Mouse (Mus musculus) fat pad, adult 2 months (tissue): ENCODE results near the gene Hdhd5.

Experiments
- DNase-seq: peaks from one replicate; pipeline ENCODE4 v3.0.0-alpha.2; 2011; ENCODE audit warnings: low read depth, low spot score; ENCODE audit errors: extremely low read depth

The Hdhd5 gene

GRCm38 (mm10) chr6:120531020-120531965 lies at the start of gene Hdhd5:
Gene Hdhd5 (minus strand): TSS chr6:120531319.
- DNase-seq = no peak

GRCm38 (mm10) chr6:120580713-120581015 lies 49.5 kb upstream of the Hdhd5 start:
- DNase-seq = no peak

DNA sequence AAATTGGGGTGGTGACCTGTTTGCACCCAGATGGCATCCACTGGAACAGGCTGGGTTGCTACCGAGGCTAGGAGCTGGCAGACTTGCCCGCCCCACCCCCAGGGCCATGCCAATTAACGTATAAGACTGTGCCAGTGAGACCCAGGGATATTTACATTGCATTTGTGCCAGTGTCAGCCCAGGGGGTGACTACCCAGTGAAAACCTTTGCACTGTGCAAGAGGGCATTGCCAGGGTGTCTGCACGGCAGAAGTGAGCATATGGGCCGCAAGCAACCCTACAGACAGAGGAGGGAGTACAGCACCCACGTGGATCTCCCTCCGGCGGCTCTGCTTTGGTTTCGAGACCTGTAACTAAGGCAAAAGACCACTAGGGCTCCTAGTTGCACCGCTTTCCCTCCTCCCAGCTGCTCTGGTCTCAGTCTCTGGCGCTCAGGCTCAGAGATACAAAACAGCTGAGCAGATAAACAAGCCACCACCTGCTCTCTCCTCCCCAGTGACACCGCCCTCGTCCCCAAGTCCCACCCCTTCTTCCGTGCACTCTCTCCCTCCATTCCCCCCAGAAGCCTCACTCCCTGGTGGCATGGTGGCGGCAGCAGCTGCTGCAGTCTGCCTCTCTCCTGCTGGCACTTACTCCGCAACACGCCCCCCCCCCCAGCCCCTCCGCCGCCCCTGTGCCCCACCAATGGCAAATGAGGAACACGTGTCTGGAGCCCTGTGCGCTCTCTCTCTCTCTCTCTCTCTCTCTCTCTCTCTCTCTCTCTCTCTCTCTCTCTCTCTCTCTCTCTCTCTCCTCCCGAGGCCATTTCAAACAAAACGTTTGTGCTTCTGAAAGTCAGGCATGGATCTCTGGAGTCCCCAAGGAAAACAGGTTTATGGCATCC lies 49.0 kb upstream of the Hdhd5 start:
- no peak for DNase-seq

GRCm38 (mm10) chr6:120579110-120579830 lies 48.2 kb upstream of the Hdhd5 start:
- no peak for DNase-seq

DNA sequence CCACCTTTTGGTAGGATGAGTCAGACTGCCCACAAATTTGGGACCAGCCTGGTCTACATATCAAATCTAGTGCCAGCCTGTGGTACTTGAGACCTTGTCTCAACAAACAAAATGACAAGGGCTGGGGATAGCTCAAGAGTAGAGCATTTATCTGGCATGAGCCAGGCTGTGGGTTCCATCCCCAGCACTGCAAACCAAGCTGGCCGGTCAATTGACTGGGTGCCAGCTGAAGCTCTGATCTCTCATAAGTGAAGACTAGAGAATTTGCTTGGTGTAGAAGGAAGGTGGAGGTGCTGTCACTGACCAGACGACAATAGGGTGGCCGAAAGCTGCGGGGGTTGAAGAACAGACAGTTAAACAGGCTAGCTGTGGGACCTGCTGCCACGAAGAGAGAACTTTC lies 47.4 kb upstream of the Hdhd5 start:
- DNase-seq = no peak

DNA sequence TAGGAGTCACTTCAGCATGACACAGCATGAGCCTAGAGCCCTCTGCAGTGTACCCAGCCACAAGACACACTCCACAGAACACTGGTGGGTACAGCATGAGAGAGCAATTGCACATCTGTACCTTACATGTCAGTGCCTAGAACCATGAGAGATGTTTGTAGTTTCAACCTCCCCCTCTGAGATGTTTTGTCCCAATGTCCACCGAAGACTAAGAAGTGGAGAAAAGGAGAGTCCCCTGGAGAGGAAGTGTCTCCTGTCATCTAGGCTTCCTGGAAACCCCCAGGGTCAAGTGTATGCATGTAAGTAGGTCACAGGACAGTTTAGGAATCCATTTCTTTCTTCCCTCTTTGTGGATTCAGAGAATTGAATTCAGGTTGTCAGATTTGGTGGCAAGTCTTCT lies 41.3 kb upstream of the Hdhd5 start:
- DNase-seq = no peak

DNA sequence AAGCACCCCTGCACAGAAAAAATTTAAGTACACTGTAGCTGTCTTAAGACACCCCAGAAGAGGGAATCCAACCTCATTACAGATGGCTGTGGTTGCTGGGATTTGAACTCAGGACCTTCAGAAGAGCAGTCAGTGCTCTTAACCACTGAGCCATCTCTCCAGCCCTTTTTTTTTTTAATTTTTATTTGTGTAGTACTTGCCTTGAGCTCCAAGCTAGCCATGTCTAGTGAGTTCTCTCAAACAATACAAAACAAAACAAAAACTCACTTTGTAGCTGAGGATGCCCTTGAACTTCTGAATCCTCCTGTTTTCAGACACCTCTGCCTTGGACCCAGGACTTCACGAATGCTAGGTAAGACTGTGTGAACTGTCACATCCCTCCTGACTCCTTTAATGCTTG lies 37.1 kb upstream of the Hdhd5 start:
- DNase-seq = no peak

DNA sequence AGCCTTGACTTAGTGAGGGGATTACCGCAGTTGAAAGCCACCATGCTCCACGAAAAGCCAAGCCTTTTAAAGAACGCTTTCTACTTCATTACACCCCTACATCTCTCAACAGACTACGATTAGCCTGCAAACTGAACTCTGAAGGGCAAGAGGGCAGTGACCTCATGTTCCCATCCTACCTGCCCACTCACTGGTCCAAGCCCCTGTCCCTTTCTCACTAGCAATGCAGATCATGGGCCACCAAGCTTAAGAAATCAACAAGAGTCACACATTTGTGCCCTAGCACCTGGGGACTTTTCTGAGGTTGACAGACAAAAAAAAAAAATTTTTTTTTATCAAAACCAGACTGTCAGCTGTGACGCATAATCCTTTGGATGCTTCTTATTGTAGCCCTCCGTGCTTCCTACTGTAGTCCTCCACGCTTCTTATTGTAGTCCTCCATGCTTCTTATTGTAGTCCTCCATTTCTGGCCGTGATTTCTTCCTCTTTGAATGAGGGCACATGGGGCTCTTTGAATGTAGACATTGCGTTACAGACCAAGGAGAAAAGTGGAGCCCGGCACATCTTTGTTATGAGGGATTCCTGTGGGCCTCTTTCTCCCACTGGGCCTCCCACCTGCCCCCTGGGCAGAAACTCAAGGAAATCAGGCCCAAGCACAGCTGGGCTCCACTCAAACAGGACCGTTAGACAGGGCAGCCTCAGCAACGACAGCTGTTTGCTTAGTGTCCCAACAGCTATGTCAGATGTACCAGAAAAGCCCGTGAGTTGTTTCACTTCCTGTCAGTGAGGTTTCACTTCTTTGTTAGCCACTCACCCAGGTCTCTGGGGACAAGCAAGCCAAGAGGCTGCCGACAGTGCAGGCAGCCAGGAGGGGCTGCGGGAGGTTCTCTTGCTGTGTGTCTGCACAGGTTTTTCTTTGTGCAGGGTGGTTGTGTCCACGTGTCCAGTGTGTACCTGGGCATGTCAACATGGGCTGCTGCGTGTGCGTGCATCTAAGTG lies 36.1 kb upstream of the Hdhd5 start:
- DNase-seq = no peak

- DNase-seq = no peak
Measured at GRCm38 (mm10) chr6:120556641-120557040, 25.5 kb upstream of the Hdhd5 start.

DNA sequence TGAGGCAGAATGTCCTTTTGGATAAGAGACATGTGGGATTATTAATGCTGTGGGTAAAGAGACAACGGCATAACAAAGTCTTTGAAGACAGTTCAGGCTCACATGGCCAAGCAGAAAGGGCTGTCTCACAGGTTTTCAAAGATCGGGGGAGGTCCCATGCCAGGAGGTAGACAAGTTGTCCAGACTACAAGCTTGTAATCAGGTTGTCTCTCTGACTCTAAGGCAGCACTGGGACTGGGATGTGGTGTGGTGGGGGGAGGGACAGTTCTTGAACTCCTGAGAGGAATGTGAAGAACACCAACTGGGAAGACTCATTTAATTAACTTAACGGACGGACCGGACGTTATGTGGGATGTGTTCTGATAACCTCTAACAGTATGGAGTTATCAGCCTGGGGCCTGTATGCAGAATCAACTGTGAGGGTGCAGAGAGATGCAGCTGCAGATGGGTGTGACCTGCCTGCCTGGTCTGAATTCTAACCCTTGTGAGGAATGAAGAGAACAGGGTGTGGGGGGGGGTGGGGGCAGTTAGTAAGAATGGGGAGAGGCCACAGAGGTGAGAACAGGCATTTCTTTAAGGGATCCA lies 25.0 kb upstream of the Hdhd5 start:
- DNase-seq = no peak

DNA sequence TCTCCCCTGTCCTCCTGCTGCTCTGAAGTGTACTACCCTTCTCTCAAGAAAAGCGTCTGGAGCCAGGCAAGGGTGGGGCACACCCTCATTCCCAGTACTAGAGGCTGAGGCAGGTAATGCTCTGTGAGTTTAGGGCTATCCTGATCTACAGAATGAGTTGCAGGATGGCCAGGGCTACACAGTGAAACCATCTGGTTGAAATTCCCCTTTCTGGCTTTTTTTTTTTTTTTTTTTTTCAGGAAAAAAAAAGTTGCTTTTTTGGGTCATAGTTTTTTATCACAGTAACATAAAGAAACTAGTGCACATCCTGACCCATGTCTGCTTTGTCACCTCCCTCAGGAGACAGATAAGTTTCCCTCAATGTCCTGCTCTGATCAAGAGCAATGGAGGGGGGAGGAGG lies 24.0 kb upstream of the Hdhd5 start:
- no peak for DNase-seq

- no peak for DNase-seq
Measured at GRCm38 (mm10) chr6:120550173-120550572, 19.1 kb upstream of the Hdhd5 start.

DNA sequence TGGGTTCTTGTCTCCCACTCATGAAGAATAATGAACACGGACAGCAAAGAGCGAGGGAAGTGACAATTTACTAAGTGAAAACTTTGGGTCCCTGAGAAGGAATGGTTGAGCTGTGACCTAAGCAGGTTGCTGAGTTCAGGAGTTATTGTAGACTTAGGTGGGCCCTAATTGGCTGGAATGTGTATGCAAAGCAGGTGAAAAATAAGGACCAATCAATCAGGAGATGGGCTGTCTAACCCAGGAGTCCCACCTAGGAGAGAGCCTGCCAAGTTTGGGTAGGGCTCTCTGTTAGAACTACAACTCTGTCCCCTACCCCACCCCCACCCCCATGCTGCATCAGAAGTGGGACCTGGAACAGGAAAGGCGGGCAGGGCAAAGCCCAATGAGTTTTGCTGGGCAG lies 17.5 kb upstream of the Hdhd5 start:
- DNase-seq = no peak

DNA sequence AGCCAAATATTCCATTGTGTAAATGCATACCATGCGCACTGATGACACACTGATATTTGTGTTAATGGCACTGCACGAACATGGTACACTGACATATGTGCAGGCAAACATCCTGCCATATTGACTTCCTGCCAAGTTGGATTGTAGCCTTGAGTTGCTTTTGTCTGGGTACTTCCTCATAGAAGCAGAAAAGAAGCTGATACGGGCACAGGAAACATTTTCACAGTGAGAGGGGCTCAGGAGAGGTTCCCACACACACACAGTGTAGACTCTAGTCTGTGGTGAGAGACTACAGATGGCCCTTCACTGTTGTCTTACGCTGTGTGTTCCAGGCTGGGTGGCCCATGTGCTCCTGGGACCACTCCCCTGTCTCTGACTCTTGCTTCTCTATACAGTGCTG lies 15.9 kb upstream of the Hdhd5 start:
- DNase-seq = no peak

DNA sequence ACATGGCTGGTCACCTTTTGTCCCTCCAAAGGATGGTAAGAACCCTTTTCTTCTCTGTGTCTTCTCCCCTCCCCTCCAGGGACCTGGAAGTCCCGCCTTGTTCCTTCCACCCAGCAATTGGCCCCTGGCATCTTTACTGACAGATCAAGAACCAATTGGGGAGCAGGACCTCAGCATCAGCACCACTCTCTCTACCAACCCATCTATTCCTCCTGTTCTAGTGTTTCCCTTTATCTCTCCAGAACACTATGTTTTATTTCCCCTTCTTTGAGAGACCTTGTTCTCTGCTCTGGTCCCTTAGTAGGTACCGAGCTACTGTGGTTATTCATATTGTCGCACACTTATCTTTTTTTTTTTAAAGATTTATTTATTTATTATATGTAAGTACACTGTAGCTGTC lies 15.2 kb upstream of the Hdhd5 start:
- no peak for DNase-seq

DNA sequence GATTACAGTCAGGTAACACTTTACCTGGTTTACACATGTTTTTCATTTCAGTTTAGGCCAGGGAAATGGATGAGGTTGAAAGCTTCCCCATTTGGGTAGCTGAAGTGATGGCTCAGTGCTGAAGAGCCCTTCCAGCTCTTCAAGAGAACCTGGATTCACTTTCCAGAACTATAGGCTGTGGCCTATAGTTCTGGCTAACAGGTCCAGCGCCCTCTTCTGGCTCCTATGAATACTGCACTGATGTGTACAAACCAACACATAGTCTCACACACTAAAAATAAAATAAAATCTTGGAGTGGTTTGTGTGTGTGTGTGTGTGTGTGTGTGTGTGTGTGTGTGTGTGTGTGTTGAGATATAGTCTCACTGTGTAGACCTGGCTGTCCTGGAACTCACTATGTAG lies 10.9 kb upstream of the Hdhd5 start:
- no peak for DNase-seq

GRCm38 (mm10) chr6:120541386-120541785 lies 10.3 kb upstream of the Hdhd5 start:
- no peak for DNase-seq

- no peak for DNase-seq
Measured at GRCm38 (mm10) chr6:120539781-120540231, 8.7 kb upstream of the Hdhd5 start.

DNA sequence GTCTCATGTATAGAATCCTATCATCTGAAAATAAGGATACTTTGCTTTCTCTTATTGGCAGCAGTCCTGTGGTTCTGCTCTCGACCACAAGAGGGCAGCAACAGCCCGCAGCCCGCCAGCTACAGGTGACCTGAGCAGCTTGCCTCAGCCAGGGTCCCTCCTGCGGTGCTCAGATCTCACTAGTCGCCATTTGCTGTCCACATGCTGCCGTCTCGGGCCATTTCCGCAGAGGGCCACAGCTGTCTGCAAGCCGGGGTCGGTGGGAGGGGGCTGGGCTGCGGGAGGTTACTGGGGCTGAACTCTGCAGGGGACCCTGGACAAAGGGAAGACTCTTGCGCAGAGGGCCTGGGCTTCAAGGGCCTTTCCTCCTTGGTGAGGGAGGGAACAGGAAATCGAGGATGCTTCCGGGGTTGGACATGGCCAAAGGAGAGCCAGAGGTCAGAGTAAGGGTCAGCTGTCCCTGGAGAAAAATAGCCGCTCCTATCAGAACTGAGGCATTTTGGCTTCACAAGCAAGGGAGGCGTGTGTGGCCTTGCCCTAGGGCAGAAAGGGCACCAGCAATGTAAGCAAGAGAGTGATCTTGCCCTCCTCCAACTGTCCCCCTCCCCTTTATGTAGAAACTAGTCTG lies 8.1 kb upstream of the Hdhd5 start:
- no peak for DNase-seq
